7 mouse cellular contexts compared by ENCODE assay signal in genomic region chr13:98877165-98877564, GRCm38 (mm10).
"Had no signal": no experiment of that assay in that cellular context is flagged by ENCODE, and none has a peak within 500 bp of the region (broad histone marks: within the 10 kb centered on the region; RNA-seq: fewer than 3 reads in every experiment).

No protein-coding gene starts in this region.

- DNase-seq: lung, adult 2 months; lung, postnatal 14 days; lung, postnatal 36 days; right cerebral cortex, postnatal 14 days; thymus, adult 2 months; thymus, postnatal 25 days; thymus, postnatal 4 days had no signal
